Mouse (Mus musculus) midbrain, embryonic 14.5 days (tissue): Measurements from ENCODE around the gene Lrch1. TPM values are rescaled to one million over a fixed set of nuclear protein-coding genes. Genes with fewer than 3 reads are reported as not detected.

Experiments used
- ATAC-seq: fragments of 200-750 bp; cut with Nextera tagmentation; 2 replicates; pipeline ENCODE4 v1.8.0; 2017; ENCODE audit warnings: moderate number of reproducible peaks, moderate library complexity; ENCODE audit not compliant: low FRiP score, low TSS enrichment
- DNase-seq: peaks from one replicate; pipeline ENCODE4 v3.0.0-alpha.2; 2015
- H3K27ac ChIP-seq: fragments of 300-500 bp; sonication (generic); replicated peaks from 2 replicates; pipeline ENCODE4 v1.5.1; 2014; ENCODE audit warnings: mild to moderate bottlenecking, low read depth, low read length, moderate library complexity
- H3K27me3 ChIP-seq: fragments of 300-500 bp; sonication (generic); 2 replicates; pipeline ENCODE4 v1.6.1; 2014; ENCODE audit warnings: low read length, control low read depth, mixed read lengths; ENCODE audit not compliant: control insufficient read depth, insufficient read depth
- H3K36me3 ChIP-seq: fragments of 300-500 bp; sonication (generic); 2 replicates; pipeline ENCODE4 v1.6.1; 2014; ENCODE audit warnings: low read length, control low read depth; ENCODE audit not compliant: control insufficient read depth, insufficient read depth
- H3K4me1 ChIP-seq: fragments of 300-500 bp; sonication (generic); 2 replicates; pipeline ENCODE4 v1.6.1; 2014; ENCODE audit warnings: mild to moderate bottlenecking, antibody characterized with exemption, low read length, control low read depth; ENCODE audit not compliant: control insufficient read depth, insufficient read depth
- H3K4me2 ChIP-seq: fragments of 300-500 bp; sonication (generic); 2 replicates; pipeline ENCODE4 v1.6.1; 2014; ENCODE audit warnings: mild to moderate bottlenecking, low read length, moderate library complexity
- H3K4me3 ChIP-seq: fragments of 300-500 bp; sonication (generic); replicated peaks from 2 replicates; pipeline ENCODE4 v1.5.1; 2014; ENCODE audit warnings: low read depth, low read length
- H3K9ac ChIP-seq: fragments of 300-500 bp; sonication (generic); replicated peaks from 2 replicates; pipeline ENCODE4 v1.6.1; 2014; ENCODE audit warnings: mild to moderate bottlenecking, low read length, moderate library complexity
- H3K9me3 ChIP-seq: fragments of 300-500 bp; sonication (generic); 2 replicates; pipeline ENCODE4 v1.6.1; 2016; ENCODE audit warnings: low read length, control low read depth, mixed read lengths; ENCODE audit not compliant: control insufficient read depth
- WGBS: fragments of 180-500 bp; shearing (Covaris S2); extraction: QIAGEN DNeasy Blood & Tissue Kit; methylation state at CpG from one replicate; pipeline ENCODE4 v1.1.7; 2014; 5-methylcytosine and 5-hydroxymethylcytosine counted together
- polyA plus RNA-seq: library from polyadenylated mRNA; unstranded; fragments of >200 nt; fragmentation: Nextera tagmentation; extraction: Ambion mirVana; gene quantifications from 2 replicates; pipeline ENCODE4 v1.2.1, GENCODE M21; 2014

Gene Lrch1
- polyA plus RNA-seq, 1 experiment from 2014 or later = 19.4 TPM

DNA sequence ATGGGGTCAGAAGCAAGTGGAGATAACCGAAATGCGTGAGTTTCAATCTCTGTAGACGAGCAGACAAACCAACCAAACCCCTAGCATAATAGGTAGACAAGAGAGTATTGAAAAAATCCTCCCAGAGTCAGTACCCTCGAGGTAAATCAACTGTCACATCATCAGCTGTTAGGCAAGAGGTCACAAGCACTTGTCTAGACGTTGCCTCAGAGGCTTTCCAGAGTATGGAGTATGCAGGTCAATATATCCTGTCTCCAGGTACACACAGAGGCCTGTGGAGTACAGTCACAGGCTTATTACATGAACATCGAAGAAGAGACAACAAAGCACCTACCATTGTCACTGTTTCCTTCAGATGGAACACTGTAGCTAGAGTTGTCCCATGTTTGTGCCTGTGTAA is 154.9 kb downstream of the Lrch1 start:
- WGBS = 80% methylated on average over 6 of the region's 6 CpGs

GRCm38 (mm10) chr14:74790535-74790934 is 157.1 kb downstream of the Lrch1 start:
- DNase-seq (no peak), ATAC-seq (no peak)
- H3K4me3 ChIP-seq = no peak overlapping the region
- peaks cover 12% of the 10 kb centered on the region; the same call in 1 of the 2 replicates for H3K4me1 ChIP-seq
- H3K27ac ChIP-seq = no peak overlapping the region
- H3K9me3 ChIP-seq = no peaks in the 10 kb centered on the region
- peaks cover 8% of the 10 kb centered on the region for H3K36me3 ChIP-seq
- WGBS = 17% methylated on average over 5 of the region's 5 CpGs
- no peaks in the 10 kb centered on the region for H3K27me3 ChIP-seq
- H3K4me2 ChIP-seq = no peak overlapping the region
- no peak overlapping the region for H3K9ac ChIP-seq

More for the DNA sequence above, 154.9 kb downstream of the Lrch1 start:
- Histone ChIP-seq H3K27ac (no peak overlapping the region), H3K4me3 (no peak overlapping the region), H3K27me3 (no peaks in the 10 kb centered on the region), H3K9ac (no peak overlapping the region), H3K4me2 (no peak overlapping the region), H3K36me3 (0 out of 2 replicates have a peak, but pooled peaks cover 3% of the 10 kb centered on the region), H3K9me3 (no peaks in the 10 kb centered on the region), H3K4me1 (peaks cover 16% of the 10 kb centered on the region)
- DNase-seq (no peak), ATAC-seq (no peak)

GRCm38 (mm10) chr14:74788766-74789165 is 158.9 kb downstream of the Lrch1 start:
- Histone ChIP-seq H3K27ac (no peak overlapping the region), H3K4me3 (no peak overlapping the region), H3K9me3 (no peaks in the 10 kb centered on the region), H3K27me3 (no peaks in the 10 kb centered on the region), H3K4me1 (peaks cover 12% of the 10 kb centered on the region; the same call in 1 of the 2 replicates), H3K4me2 (no peak overlapping the region), H3K36me3 (peaks cover 22% of the 10 kb centered on the region), H3K9ac (no peak overlapping the region)
- WGBS = 87% methylated on average over 8 of the region's 8 CpGs
- ATAC-seq = no peak
- DNase-seq = peak; percentile 41

- no peaks in the 10 kb centered on the region for H3K9me3 ChIP-seq
- 90% methylated on average over 3 of the region's 3 CpGs for WGBS
- H3K36me3 ChIP-seq = peaks cover 23% of the 10 kb centered on the region
- H3K4me2 ChIP-seq = no peak overlapping the region
- ATAC-seq (no peak), DNase-seq (no peak)
- H3K4me1 ChIP-seq = peaks cover 12% of the 10 kb centered on the region; the same call in 1 of the 2 replicates
- no peaks in the 10 kb centered on the region for H3K27me3 ChIP-seq
- H3K9ac ChIP-seq = no peak overlapping the region
- no peak overlapping the region for H3K27ac ChIP-seq
- no peak overlapping the region for H3K4me3 ChIP-seq
Observed at GRCm38 (mm10) chr14:74787717-74788116, 160.0 kb downstream of the Lrch1 start.

DNA sequence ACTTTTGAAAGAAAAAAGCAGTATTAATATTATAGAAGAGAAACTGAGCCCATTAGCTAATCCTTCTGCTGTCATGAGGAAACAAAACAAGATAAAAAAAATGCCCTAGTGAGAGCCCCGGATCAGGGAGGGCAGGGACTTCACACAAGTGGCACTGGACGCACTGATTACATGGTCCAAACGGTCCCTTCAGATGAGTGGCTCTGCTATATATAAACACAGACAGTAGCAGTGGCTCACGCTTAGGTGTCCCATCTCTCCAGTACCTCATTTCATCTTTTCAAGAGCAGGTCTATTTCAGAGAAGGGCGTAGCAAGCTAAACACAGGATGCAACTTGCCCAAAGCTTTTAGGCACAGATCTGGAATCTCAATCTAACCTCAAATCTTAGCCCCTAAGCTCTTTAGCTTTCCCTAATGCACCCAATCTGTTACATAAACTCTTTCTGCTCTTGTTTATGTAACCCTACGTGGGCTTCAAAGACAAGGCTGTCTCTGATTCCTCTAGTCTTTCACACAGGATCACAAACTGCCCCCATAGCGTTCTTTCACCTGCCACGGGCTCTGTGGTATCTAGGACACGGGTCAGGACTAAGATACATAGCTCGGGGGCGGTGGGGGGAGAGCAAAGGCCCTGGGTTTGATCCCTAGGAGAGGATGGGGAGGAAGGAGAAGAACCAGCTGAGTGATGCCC is 163.3 kb downstream of the Lrch1 start:
- no peak for ATAC-seq
- Histone ChIP-seq H3K4me2 (no peak overlapping the region), H3K4me1 (0 out of 2 replicates have a peak, but pooled peaks cover 2% of the 10 kb centered on the region), H3K9ac (no peak overlapping the region), H3K27ac (no peak overlapping the region), H3K9me3 (no peaks in the 10 kb centered on the region), H3K27me3 (no peaks in the 10 kb centered on the region), H3K36me3 (peaks cover 23% of the 10 kb centered on the region), H3K4me3 (no peak overlapping the region)
- WGBS = 92% methylated on average over 11 of the region's 11 CpGs
- DNase-seq = no peak

DNA sequence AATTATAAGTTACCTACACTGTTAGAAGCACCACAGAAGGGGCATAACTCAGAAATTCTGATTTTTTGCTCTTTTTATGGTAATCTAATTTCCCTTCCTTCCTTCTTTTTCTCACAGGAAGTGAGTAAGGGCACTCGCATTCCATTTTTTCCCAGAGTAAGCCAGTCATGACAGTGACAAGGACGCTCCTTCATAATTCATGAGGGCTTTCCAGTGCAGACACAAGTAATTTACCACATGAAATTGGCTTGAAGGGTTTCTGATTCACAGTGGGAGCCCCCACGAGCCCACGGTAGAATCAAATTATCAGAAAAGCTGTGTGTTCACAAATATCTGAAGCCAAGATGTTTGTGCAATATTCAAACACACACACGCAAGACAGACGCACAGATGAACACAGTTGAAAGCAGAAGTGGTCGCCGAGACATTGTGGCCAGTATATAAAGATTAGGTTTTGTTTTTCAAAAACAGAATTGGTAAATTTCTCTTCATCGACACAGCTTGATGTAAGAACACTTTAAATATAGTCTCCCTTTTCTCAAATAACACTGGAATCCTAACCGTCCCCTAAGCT is 173.5 kb downstream of the Lrch1 start:
- Histone ChIP-seq H3K9me3 (peaks cover 4% of the 10 kb centered on the region; the same call in 1 of the 2 replicates), H3K4me2 (no peak overlapping the region), H3K4me3 (no peak overlapping the region), H3K36me3 (peaks cover 17% of the 10 kb centered on the region), H3K9ac (no peak overlapping the region), H3K27me3 (no peaks in the 10 kb centered on the region), H3K27ac (peak overlapping the region; percentile 50), H3K4me1 (no peaks in the 10 kb centered on the region)
- ATAC-seq (no peak), DNase-seq (peak; percentile 65)
- 52% methylated on average over 10 of the region's 10 CpGs for WGBS

DNA sequence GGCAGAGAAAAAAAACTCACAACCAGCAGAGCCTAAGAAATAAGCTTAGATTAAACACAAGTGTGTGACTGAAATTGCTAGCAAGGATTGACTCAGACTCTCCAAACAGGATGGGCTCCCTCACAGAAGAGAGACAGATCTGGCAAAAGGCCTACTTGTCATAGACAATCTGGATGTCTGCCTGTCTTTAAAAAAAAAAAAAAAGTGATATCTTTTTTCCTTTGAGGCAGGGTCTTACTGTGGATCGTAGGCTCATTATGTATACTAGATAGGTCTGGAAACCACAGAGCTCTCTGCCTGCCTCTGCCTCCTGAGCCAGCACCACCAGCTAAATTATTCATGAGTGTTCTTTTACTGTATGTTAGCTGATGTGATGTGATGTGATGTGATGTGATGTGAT is 179.8 kb downstream of the Lrch1 start:
- Histone ChIP-seq H3K27me3 (no peaks in the 10 kb centered on the region), H3K9ac (no peak overlapping the region), H3K9me3 (peaks cover 4% of the 10 kb centered on the region; the same call in 1 of the 2 replicates), H3K4me3 (no peak overlapping the region), H3K27ac (no peak overlapping the region), H3K36me3 (peaks cover 21% of the 10 kb centered on the region), H3K4me2 (no peak overlapping the region), H3K4me1 (no peaks in the 10 kb centered on the region)
- DNase-seq = no peak
- no peak for ATAC-seq
- WGBS = 38% methylated on average over 1 of the region's 1 CpGs

DNA sequence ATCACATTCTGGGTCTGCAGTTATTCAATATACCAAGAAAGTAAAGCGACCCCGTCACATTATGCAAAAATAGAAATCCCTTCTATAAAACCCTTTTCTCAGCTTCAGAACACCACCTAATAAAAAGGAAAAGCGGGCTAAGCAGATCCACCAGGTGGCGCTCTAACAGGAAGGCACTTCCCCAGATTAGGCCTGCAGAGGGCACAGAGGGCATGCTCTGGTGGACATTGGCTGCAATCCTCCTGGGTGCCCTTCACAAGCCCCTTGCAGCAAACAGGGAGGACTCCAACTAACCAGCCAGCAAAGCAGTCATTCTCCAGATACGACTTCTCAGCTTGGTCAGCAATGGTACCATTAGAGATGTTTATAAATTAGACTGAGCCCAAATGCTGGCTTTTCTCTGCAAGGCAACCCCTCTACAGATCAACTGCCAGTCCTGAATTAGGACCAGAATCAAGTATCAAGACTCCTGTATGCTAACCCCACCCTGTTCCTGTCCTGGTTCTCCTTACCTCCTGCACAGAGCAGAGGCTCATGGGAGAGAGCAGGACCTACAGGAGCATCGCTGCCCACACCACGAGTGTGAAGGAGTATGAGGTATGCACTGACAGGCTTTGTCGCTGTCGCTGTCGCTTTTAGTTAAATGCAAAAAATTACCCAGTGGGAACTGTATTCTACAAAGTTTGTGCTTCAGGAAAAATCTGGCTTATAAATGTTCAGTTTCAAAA is 183.3 kb downstream of the Lrch1 start:
- Histone ChIP-seq H3K27me3 (no peaks in the 10 kb centered on the region), H3K9ac (no peak overlapping the region), H3K9me3 (no peaks in the 10 kb centered on the region), H3K36me3 (peaks cover 6% of the 10 kb centered on the region), H3K4me3 (no peak overlapping the region), H3K27ac (no peak overlapping the region), H3K4me1 (no peaks in the 10 kb centered on the region), H3K4me2 (no peak overlapping the region)
- 57% methylated on average over 10 of the region's 10 CpGs for WGBS
- peak; percentile 85 for DNase-seq
- ATAC-seq = no peak
